Mouse (Mus musculus): ENCODE measurements around the gene Zfp592.

DNA sequence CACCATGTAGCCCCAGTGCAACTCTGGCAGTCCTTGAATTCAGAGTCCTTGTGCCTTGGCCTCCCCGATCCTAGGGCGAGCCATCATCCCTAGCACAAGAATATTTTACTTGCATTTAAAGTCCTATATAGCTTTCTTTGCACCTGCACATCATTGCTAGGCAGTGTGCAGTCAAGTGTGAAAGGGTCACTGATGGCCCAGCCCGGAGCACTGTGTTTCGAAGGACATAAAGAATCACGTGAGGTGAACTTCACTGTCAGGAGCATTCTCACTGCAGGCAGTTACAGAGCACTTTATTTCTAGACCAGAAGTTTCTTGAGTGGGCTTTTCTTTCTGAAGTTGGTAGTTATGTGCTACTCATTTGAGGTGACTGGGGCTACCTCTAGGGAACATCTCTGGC is 8.4 kb downstream of the Zfp592 start:
- TF ChIP-seq CTCF (IDR thresholded peaks at IDR 0.05; ENCODE audit: extremely low read depth, insufficient read length, insufficient replicate concordance, low read depth, low read length): no peak
- no peak for TF ChIP-seq POLR2A (IDR thresholded peaks at IDR 0.05; ENCODE audit: low read depth, low read length)

Measured in small intestine, adult 2 months (tissue).